Mouse (Mus musculus) thymus, postnatal 25 days (tissue): ENCODE measurements around the gene Snd1.

Experiments
- DNase-seq: peaks from one replicate; pipeline ENCODE4 v3.0.0; 2022

Snd1 gene

GRCm38 (mm10) chr6:28474839-28475238, at the start of gene Snd1:
Gene Snd1, plus strand, starts transcription at chr6:28475139.
- DNase-seq: no peak

- DNase-seq: peak; percentile 75
Measured at GRCm38 (mm10) chr6:28427096-28427839, 47.7 kb upstream of the Snd1 start, which contains the start of gene Fscn3. Gene Fscn3, plus strand, starts transcription at chr6:28427789.

DNA sequence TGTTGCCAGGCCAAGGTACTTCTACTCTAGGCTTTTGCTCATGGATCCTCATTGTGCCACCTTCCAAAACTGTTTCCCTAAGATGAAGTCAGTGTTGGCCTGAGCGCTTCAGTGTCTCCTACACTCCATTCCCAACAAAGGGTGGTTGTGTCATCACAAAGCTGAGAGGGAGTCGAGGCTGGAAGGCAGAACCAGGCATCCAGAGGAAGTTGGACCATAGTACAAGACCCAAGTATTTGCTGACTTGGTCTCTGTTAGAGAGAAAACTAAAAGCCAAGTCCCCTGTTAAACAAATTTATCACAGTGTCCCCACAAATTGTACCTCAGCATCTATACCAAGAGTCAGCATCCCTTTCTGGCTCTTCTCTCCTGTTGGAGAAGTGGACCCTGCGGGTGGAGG, 46.6 kb upstream of the Snd1 start, which contains the start of gene Gcc1:
Gcc1 (minus strand) TSS at position 101 of the 400 bp plus-strand sequence.
- no peak for DNase-seq

DNA sequence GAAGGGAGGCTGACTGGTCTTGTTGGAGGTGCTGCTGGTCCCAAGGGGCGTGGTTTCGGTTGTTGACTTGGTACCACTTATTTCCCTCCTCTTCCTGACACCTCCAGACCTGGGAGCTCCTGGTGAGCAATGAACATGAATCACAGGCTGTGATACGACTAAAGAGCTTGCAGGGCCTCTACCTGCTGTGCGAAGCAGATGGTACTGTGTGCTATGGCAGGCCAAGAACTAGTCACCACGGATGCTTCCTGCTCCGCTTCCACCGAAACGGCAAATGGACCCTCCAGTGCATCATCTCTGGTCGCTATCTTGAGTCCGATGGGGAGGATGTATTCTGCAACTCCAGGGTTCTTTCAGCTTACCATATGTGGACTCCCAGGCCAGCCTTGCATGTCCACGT, 45.1 kb upstream of the Snd1 start:
- DNase-seq: no peak

DNA sequence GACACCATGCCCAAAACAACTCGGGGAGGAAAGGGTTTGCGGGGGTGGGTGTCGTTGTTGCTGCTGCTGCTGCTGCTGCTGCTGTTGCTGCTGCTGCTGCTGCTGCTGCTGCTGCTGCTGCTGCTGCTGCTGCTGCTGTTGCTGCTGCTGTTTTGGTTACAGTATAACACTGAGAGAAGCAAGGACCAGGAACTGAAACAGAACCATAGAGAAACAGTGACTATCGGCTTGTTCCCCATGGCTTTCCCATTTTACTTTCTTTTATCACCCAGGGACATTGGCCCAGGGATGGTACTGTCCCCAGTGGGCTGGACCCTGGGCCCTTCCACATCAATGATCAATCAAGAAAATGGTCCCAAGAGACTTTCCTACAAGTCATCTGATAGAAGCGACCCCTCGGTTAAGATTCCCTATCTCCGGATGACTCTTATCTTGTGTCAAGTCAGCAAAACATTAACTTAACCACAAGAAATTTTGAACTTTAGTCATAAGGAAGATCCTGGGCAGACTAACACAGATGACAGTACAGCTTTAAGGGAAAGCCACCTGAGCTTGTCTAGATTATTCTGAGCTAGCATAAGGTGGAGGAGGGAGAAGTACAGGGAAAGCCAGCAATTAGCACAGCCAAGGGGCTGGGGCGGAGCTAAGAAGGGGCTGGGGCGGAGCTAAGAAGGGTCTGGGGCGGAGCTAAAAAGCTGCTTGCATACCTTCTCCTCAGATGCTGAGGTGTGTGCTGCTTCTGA, 44.0 kb upstream of the Snd1 start:
- peak; percentile 9 for DNase-seq

- no peak for DNase-seq
Measured at GRCm38 (mm10) chr6:28431538-28431855, 43.4 kb upstream of the Snd1 start.

DNA sequence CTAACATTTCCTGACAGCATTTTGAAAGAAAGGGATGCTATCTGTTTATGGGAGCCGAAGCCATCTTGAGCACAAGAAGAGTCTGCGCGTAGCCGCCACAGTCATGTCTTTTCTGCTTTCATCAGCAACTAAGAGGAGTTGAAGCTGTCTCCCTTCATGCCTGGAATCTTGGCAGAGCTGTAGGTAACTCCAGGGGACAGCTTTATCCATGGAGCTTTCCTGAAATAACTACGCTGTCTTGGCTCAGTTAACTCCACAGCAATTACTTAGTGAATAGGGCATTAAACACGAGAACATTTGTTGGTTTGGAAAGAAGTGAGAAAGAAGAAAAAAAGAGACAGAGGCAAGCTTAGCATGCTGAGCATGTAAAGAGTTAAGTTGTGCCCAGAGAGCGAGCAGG, 27.0 kb upstream of the Snd1 start:
- DNase-seq: no peak

GRCm38 (mm10) chr6:28449253-28449652, 25.7 kb upstream of the Snd1 start, which contains the start of gene Pax4:
Gene Pax4, minus strand, starts transcription at chr6:28449353.
- no peak for DNase-seq

DNA sequence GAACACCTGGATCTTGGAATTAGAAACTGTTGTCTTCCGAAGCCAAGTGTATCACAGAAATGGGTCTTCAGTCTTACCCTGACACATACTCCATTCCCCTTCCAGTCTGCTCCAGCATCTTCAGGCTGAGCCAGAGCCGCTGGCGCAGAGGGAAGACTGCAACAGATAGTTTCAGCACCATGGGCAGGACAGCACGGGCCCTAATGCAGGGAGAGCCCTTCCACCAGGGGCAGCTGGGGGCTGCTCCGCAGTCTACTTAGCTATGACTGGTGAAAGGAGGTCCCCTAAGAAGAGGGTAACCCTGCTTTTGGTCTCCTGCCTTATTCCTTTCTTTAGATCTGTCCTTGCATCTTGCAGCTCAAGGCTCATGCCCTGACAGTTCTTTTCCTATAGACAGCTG, 24.5 kb upstream of the Snd1 start:
- DNase-seq: no peak

DNA sequence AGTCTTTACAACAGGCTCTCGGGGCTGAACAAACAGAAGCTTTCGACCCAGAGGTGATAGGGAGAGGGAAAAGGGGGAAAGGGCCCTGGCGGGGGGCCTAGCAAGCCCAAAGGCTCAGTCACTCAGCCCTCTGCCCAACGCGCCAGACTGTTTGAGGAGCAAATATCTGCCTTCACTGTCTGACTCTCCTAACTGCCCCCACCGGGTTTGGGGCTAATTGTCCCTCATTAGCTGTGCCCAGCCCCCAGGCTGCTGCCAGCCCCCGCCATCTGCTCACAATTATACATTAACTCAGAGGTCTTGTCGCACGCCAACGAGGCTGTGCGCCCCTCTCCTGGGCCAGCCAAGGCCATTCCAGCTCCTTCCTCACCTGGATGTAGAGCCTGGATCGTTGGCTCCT, 24.0 kb upstream of the Snd1 start:
- DNase-seq: no peak

- no peak for DNase-seq
Measured at GRCm38 (mm10) chr6:28459221-28459668, 15.7 kb upstream of the Snd1 start.

GRCm38 (mm10) chr6:28460534-28460933, 14.4 kb upstream of the Snd1 start:
- DNase-seq: peak; percentile 68

GRCm38 (mm10) chr6:28464630-28465029, 10.3 kb upstream of the Snd1 start:
- DNase-seq: no peak

GRCm38 (mm10) chr6:28470017-28470602, 4.8 kb upstream of the Snd1 start:
- DNase-seq: no peak

GRCm38 (mm10) chr6:28470621-28471020, 4.3 kb upstream of the Snd1 start:
- no peak for DNase-seq

DNA sequence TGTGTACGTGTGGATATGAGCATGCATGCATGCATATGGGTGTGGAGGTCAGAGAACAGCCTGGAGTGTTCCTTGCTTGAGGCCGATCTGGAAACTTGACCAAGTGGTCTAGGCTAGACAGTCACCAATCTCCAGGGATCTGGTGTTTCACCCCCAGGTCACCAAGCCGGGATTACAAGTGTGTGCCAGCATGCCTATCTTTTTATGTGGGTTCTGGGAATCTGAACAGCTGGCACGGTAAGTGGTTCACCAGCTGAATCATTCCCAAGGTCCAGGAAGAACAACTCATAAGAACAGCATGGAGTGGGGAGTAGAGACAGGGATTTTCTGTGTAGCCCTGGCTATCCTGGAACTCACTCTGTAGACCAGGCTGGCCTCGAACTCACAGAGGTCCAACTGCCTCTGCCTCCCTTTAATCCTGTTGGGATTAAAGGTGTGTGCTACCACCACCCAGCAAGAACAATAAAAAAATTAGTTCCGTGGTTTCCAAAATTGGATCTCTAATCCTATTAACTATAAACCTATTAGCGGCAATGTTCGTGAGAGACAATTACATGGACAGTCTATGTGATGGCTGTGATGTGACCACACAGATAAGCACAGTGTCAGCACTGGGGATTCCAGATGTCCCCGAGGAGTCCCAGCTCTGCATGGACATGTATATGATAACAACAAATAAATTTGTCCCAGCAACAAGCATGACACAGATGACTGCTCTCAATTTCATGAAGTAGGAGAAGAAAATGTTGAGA, 3.5 kb upstream of the Snd1 start:
- DNase-seq: no peak

GRCm38 (mm10) chr6:28474211-28474610, 728 bp upstream of the Snd1 start:
- DNase-seq: no peak

- DNase-seq: peak; percentile 96
Measured at GRCm38 (mm10) chr6:28479865-28480751, 5.2 kb downstream of the Snd1 start.

- no peak for DNase-seq
Measured at GRCm38 (mm10) chr6:28480752-28481492, 6.0 kb downstream of the Snd1 start.

DNA sequence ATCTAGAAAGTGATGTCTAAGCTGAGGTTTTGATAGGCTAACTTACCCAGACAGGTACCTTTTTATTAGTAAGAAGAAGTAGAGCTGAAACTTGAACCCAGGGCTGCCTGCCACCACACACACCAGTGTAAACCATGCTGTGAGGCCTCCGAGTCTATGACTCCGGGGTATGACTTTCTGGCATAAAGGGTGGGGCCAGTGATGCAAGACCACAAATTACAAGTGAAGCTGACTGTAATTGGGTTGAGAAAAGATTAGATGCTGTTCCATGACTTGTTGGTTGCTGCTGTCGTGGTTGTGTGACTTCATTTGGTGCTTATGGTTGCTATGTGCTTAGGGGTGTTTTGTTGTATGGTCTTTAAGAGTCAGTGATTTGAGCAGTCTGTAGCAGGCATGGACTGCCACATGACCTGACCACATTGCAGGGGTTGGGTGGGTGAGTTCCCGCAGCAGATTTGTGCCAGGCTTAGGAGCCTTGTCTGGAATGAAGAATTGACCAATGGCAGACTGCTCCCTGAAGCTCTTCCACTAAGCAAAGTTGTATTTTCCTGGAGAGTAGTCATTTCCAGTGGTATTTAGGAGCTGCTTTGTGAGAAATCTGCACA, 7.9 kb downstream of the Snd1 start:
- DNase-seq: no peak

- no peak for DNase-seq
Measured at GRCm38 (mm10) chr6:28486008-28486407, 11.1 kb downstream of the Snd1 start.
